Mouse (Mus musculus) midbrain, embryonic 11.5 days (tissue): ENCODE measurements around the gene Eloa. TPM values are rescaled to one million over a fixed set of nuclear protein-coding genes. Genes with fewer than 3 reads are reported as not detected.
A peak's percentile ranks its signal among the peaks of the same experiment; 100 is the strongest.

ENCODE experiments used
- ATAC-seq: fragments of 200-750 bp; cut with Nextera tagmentation; 2 replicates; pipeline ENCODE4 v1.8.0; 2017; ENCODE audit warnings: moderate TSS enrichment, moderate library complexity; ENCODE audit not compliant: low FRiP score
- DNase-seq: peaks from one replicate; pipeline ENCODE4 v3.0.0; 2015; ENCODE audit warnings: low spot score; ENCODE audit errors: missing footprints
- H3K27ac ChIP-seq: fragments of 300-500 bp; sonication (generic); 2 replicates; pipeline ENCODE4 v1.5.1; 2014; ENCODE audit warnings: low read depth, low read length
- H3K27me3 ChIP-seq: fragments of 300-500 bp; sonication (generic); 2 replicates; pipeline ENCODE4 v1.6.1; 2014; ENCODE audit warnings: mild to moderate bottlenecking, low read length, moderate library complexity, mixed read lengths; ENCODE audit not compliant: control insufficient read depth, insufficient read depth
- H3K36me3 ChIP-seq: fragments of 300-500 bp; sonication (generic); 2 replicates; pipeline ENCODE4 v1.6.1; 2014; ENCODE audit warnings: mild to moderate bottlenecking, low read length, moderate library complexity, mixed read lengths; ENCODE audit not compliant: control insufficient read depth, insufficient read depth
- H3K4me1 ChIP-seq: fragments of 300-500 bp; sonication (generic); 2 replicates; pipeline ENCODE4 v1.6.1; 2014; ENCODE audit warnings: low read length; ENCODE audit not compliant: control insufficient read depth, insufficient read depth
- H3K4me2 ChIP-seq: fragments of 300-500 bp; sonication (generic); 2 replicates; pipeline ENCODE4 v1.6.1; 2014; ENCODE audit warnings: mild to moderate bottlenecking, moderate library complexity
- H3K4me3 ChIP-seq: fragments of 300-500 bp; sonication (generic); 2 replicates; pipeline ENCODE4 v1.5.1; 2014; ENCODE audit warnings: low read depth, low read length
- H3K9ac ChIP-seq: fragments of 300-500 bp; sonication (generic); 2 replicates; pipeline ENCODE4 v1.6.1; 2014; ENCODE audit warnings: low read length
- H3K9me3 ChIP-seq: fragments of 300-500 bp; sonication (generic); 2 replicates; pipeline ENCODE4 v1.6.1; 2016; ENCODE audit warnings: low read length; ENCODE audit not compliant: control insufficient read depth
- WGBS: fragments of 180-500 bp; shearing (Covaris S2); extraction: QIAGEN DNeasy Blood & Tissue Kit; methylation state at CpG from one replicate; pipeline ENCODE4 v1.1.7; 2014; 5-methylcytosine and 5-hydroxymethylcytosine counted together
- polyA plus RNA-seq: library from polyadenylated mRNA; unstranded; fragments of >200 nt; fragmentation: Nextera tagmentation; extraction: Ambion mirVana; gene quantifications from 2 replicates; pipeline ENCODE4 v1.2.1, GENCODE M21; 2014

Gene Eloa
- polyA plus RNA-seq, 1 experiment from 2014 or later, result 42.8 TPM

DNA sequence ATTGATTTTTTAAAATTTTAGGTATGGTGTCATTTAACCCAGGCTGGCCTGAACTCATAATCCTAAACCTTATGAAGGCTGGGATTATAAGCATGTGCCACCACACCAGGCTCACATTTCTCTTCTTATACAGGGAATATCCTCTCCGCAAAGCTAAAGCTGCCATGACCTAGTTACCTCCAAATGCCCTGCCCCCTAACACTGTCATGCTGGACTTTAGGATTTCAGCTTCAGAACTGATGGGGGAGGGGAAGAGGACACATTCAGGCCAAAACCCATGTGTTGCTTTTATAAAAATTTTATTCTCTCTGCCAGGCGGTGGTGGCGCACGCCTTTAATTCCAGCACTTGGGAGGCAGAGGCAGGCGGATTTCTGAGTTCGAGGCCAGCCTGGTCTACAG is 27.6 kb downstream of the Eloa start:
- H3K27me3 ChIP-seq, result no peaks in the 10 kb centered on the region
- peaks cover 4% of the 10 kb centered on the region; the same call in 1 of the 2 replicates for H3K9me3 ChIP-seq
- 0 out of 2 replicates have a peak, but pooled peaks cover 3% of the 10 kb centered on the region for H3K36me3 ChIP-seq
- no peak overlapping the region for H3K4me3 ChIP-seq
- WGBS, result 96% methylated on average over 6 of the region's 6 CpGs
- ATAC-seq, result no peak
- no peaks in the 10 kb centered on the region for H3K4me1 ChIP-seq
- H3K4me2 ChIP-seq, result no peak overlapping the region
- no peak overlapping the region for H3K27ac ChIP-seq
- no peak for DNase-seq
- H3K9ac ChIP-seq, result no peak overlapping the region

DNA sequence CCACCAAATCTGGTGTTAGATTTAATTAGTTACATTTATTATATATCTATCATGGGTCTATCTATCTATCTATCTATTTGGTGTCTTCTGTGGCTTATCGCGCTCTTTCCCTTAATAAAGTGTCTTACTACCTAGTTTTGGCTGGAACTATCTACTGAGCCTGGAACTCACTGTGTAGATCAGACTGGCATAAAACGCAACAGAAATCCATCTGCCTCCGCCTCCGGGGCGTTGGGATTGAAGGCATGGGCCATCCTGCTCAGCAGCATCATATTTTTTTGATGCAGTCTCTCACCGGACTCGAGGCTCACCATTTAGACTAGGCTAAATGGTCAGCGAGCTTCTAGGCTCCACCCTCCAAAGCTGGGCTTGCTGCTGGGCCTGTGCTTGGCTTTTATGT is 33.8 kb downstream of the Eloa start:
- 76% methylated on average over 9 of the region's 9 CpGs for WGBS
- no peak overlapping the region; the same call in 1 of the 2 replicates for H3K27ac ChIP-seq

DNA sequence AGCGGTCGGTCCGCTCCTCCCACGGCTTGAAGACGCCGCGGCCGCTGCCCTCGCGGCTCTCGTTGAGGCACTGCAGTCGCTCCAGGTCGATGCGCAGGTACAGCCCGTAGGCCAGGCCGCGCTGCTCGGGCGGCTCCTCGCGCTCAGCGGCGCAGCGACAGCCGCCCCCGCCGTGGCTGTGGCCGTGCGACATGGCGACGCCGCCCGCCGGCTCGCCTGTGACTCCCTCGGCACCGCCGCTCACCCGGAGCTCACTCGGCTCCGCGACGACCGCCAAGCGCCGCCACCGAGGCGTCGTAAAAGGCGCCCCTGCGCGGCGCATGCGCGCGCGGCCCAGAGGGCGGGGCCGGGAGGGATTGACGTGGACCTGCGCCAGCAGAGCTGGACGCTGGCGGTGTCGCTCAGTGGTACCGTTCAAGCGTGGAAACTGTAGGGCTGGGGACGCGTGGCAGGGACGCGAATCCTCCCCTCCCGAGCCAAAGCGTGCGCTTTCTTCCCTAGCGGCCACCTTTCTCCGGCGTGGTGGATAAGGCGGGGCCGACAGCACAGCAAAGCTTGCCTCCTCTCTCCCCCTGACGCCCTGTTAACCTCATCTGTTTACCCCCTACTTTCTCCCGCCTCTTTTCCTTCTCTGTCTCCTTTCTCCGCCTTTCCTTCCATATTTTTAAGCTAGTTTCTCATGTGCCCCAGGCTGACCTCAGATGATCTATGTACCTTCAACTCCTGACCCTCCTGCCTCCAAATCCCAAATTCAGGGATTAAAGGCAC is 34.4 kb downstream of the Eloa start, which contains the start of gene Pithd1:
Gene Pithd1, minus strand, starts transcription at position 322 of the 768 bp plus-strand sequence.
- H3K9me3 ChIP-seq, result no peaks in the 10 kb centered on the region
- peaks cover 10% of the 10 kb centered on the region for H3K4me1 ChIP-seq
- peak within 1 kb of the TSS; percentile 96 for H3K4me3 ChIP-seq
- ATAC-seq (peak; percentile 94), DNase-seq (peak; percentile 99)
- peak within 1 kb of the TSS; percentile 64 for H3K4me2 ChIP-seq
- H3K27me3 ChIP-seq, result no peaks in the 10 kb centered on the region
- H3K36me3 ChIP-seq, result peaks cover 7% of the 10 kb centered on the region; the same call in 1 of the 2 replicates
- H3K27ac ChIP-seq, result peak within 1 kb of the TSS; percentile 68
- under 1% methylated on average over 63 of the region's 81 CpGs for WGBS
- H3K9ac ChIP-seq, result peak within 1 kb of the TSS; percentile 94

More for the DNA sequence above, 33.8 kb downstream of the Eloa start:
- DNase-seq, result peak; percentile 82
- Histone ChIP-seq H3K36me3 (peaks cover 7% of the 10 kb centered on the region; the same call in 1 of the 2 replicates), H3K9me3 (no peaks in the 10 kb centered on the region), H3K4me1 (peaks cover 10% of the 10 kb centered on the region), H3K4me3 (peak overlapping the region; percentile 96), H3K27me3 (no peaks in the 10 kb centered on the region), H3K4me2 (peak overlapping the region; percentile 64), H3K9ac (peak overlapping the region; percentile 94)
- no peak for ATAC-seq

DNA sequence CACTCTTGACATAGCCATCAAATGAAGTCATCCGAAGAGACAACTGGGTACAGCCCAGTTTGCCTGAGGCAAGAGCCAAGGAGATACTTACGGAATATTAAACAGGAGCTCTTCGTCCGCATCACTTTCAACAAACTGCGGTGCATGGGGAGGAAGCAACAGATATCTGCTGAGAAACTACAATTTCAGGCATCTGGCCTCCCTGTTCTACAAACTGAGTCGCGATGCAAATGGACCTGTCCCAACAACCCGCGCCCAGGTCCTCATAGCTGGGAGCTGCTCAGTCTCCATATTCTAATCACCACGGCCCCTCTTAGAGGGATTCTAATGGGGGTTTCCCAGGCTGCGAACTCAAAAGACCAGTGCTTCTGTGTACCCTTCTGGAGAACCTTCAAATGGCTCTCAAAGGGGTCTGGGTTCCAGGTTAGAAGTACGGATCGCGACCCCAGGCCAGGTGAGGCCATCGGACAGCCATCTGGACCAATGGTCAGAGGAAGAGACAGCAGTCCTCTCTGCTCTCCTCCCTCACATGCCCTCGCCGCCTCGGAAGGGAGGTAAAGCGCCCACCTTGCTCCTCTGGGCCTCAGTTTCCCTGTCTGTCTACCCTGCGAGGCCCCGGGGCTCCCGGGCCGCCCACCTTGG is 35.1 kb downstream of the Eloa start:
- peak overlapping the region; percentile 41; the same call in 1 of the 2 replicates for H3K27ac ChIP-seq
- DNase-seq (peak; percentile 95), ATAC-seq (no peak; the same call in 1 of the 2 replicates)
- H3K9me3 ChIP-seq, result no peaks in the 10 kb centered on the region
- peaks cover 10% of the 10 kb centered on the region for H3K4me1 ChIP-seq
- H3K36me3 ChIP-seq, result peaks cover 7% of the 10 kb centered on the region; the same call in 1 of the 2 replicates
- peak overlapping the region; percentile 96 for H3K4me3 ChIP-seq
- peak overlapping the region; percentile 64 for H3K4me2 ChIP-seq
- 10% methylated on average over 23 of the region's 23 CpGs for WGBS
- H3K27me3 ChIP-seq, result no peaks in the 10 kb centered on the region
- peak overlapping the region; percentile 94 for H3K9ac ChIP-seq

DNA sequence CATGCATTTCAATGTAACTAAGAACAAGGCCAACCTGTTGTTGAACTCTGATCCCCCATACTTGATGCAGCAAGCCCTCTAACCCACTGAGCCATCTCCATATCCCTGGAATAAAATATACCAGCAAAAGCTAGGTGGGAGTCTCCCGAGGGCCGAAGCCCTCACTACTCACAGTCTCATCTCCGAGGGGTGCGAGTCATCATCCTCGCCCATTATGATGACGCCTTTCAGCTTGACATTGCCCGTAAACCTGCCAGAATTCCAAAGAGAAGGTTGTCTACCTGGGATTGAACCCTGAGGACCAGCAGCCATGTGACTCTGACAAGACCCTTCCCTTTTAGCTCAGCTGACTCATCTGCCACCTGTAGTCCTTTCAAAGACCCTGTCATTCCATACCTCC is 35.8 kb downstream of the Eloa start:
- H3K9ac ChIP-seq, result peak overlapping the region; percentile 94; the same call in 1 of the 2 replicates
- peak overlapping the region; percentile 64 for H3K4me2 ChIP-seq
- H3K4me3 ChIP-seq, result peak overlapping the region; percentile 96
- H3K9me3 ChIP-seq, result no peaks in the 10 kb centered on the region
- 91% methylated on average over 7 of the region's 7 CpGs for WGBS
- peaks cover 7% of the 10 kb centered on the region; the same call in 1 of the 2 replicates for H3K36me3 ChIP-seq
- no peak for DNase-seq
- no peaks in the 10 kb centered on the region for H3K27me3 ChIP-seq
- peaks cover 10% of the 10 kb centered on the region for H3K4me1 ChIP-seq
- ATAC-seq, result no peak
- H3K27ac ChIP-seq, result no peak overlapping the region

DNA sequence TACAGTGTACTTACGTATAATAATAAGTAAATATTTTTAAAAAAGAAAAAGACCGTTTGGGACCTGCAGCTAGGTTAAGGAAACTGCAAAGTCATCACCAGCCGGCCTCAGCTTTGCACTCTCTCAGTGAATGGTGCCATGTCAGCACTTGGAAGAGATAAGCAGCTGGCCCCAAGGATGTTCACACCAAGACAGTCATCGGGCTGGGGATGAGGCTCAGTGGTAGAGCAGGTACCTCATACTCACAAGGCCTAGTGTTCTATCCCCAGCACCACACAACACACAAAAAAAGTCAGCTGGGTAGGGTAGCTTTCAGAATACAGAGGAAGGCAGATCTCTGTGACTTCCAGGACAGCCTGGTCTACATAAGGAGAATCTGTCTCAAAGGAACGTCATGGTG is 36.4 kb downstream of the Eloa start:
- Histone ChIP-seq H3K9ac (no peak overlapping the region), H3K4me3 (no peak overlapping the region), H3K4me2 (no peak overlapping the region), H3K36me3 (peaks cover 7% of the 10 kb centered on the region; the same call in 1 of the 2 replicates), H3K9me3 (no peaks in the 10 kb centered on the region), H3K27me3 (no peaks in the 10 kb centered on the region), H3K4me1 (peaks cover 10% of the 10 kb centered on the region), H3K27ac (no peak overlapping the region)
- 92% methylated on average over 5 of the region's 5 CpGs for WGBS
- no peak for ATAC-seq
- peak; percentile 75 for DNase-seq

DNA sequence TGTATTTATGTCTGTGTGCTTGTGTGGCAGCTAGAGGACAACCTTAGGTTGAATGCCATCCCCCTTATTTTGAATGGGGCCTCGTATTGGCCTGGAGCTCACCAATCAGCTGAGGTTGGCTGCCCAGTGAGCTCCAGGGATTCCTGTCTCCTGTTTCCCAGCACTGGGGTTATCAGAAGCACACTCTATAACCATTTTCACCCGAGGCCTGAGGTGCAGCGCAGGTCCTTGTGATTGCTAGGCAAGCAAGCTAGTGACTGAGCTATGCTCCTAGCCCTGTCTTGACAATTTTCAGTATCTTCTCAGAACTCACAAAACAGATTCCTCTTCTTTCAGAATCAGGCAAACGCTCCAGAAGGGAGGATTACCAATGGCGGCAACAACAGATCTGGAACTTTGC is 37.0 kb downstream of the Eloa start:
- H3K27ac ChIP-seq, result no peak overlapping the region
- no peak overlapping the region for H3K4me2 ChIP-seq
- H3K4me3 ChIP-seq, result no peak overlapping the region
- H3K36me3 ChIP-seq, result peaks cover 7% of the 10 kb centered on the region; the same call in 1 of the 2 replicates
- H3K9me3 ChIP-seq, result no peaks in the 10 kb centered on the region
- peaks cover 10% of the 10 kb centered on the region for H3K4me1 ChIP-seq
- no peaks in the 10 kb centered on the region for H3K27me3 ChIP-seq
- H3K9ac ChIP-seq, result no peak overlapping the region
- no peak for ATAC-seq
- WGBS, result 93% methylated on average over 5 of the region's 5 CpGs
- peak; percentile 65 for DNase-seq

DNA sequence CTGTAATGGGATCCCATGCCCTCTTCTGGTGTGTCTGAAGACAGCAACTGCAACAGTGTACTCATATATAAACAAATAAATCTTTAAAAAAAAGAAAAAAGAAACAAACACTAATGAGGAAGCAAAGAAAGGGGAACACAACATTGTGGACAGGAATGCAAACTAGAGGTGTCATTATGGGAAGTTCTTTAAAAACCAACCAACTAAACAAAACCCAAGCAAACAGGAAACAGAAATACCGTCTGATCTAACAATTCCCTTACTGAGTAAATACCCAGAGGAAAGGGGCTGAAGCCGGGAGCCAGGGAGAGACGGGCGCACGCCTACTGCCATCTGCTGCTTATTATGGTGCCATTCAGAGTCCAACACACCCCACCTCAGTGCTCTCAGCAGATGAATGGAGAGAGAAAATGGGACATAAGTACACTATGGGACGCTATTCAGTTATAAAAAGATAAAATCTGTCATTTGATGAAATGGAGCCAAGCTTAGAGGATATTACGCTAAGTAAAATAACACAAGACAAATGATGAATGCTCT is 40.0 kb downstream of the Eloa start:
- DNase-seq (peak; percentile 65), ATAC-seq (no peak)
- Histone ChIP-seq H3K4me3 (no peak overlapping the region), H3K4me1 (peaks cover 8% of the 10 kb centered on the region), H3K4me2 (no peak overlapping the region), H3K36me3 (peaks cover 7% of the 10 kb centered on the region; the same call in 1 of the 2 replicates), H3K9me3 (no peaks in the 10 kb centered on the region), H3K9ac (no peak overlapping the region), H3K27me3 (no peaks in the 10 kb centered on the region), H3K27ac (no peak overlapping the region)
- WGBS, result 88% methylated on average over 7 of the region's 7 CpGs
